Mouse (Mus musculus) splenic B cell, adult 2 months (primary cell): ENCODE data around the gene Jazf1.
A peak's percentile ranks its signal among the peaks of the same experiment; 100 is the strongest.

Experiments used
- DNase-seq: peaks from one replicate; pipeline ENCODE4 v3.0.0-alpha.2; 2011; ENCODE audit warnings: low read depth, low spot score
- H3K27me3 ChIP-seq: 2 replicates; pipeline ENCODE4 v1.6.1; 2012; ENCODE audit warnings: mild to moderate bottlenecking, low read length, moderate library complexity, mixed read lengths; ENCODE audit not compliant: control insufficient read depth, poor library complexity, insufficient read depth, severe bottlenecking
- H3K36me3 ChIP-seq: 2 replicates; pipeline ENCODE4 v1.6.1; 2012; ENCODE audit warnings: mild to moderate bottlenecking, low read length, moderate library complexity, mixed read lengths; ENCODE audit not compliant: control insufficient read depth, poor library complexity, insufficient read depth, severe bottlenecking

Gene Jazf1

GRCm38 (mm10) chr6:52892978-52893377, 175.5 kb downstream of the Jazf1 start:
- no peaks in the 10 kb centered on the region for H3K27me3 ChIP-seq
- no peaks in the 10 kb centered on the region for H3K36me3 ChIP-seq
- DNase-seq: no peak

GRCm38 (mm10) chr6:52887541-52888203, 180.8 kb downstream of the Jazf1 start:
- H3K27me3 ChIP-seq: no peaks in the 10 kb centered on the region
- H3K36me3 ChIP-seq: no peaks in the 10 kb centered on the region
- DNase-seq: no peak

DNA sequence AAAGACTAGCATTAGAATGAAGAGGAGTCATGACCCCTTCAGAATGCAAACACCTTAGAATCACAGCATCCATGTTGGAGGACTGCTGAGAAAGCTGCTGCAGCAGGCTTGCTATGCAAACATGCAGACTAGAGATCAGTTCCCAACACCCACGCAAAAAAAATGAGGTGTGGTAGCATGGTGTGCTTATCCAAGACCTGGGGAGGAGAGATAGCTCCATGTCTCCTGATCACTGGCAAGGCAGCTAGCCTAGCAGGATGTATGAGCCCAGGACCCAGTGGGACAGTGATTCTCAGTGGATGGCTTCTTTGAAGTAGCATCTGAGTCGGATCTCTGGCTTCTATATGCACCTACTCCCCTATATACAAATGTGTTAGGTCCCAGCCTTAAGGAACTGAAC, 184.7 kb downstream of the Jazf1 start:
- H3K36me3 ChIP-seq: no peaks in the 10 kb centered on the region
- DNase-seq: no peak
- H3K27me3 ChIP-seq: no peaks in the 10 kb centered on the region

DNA sequence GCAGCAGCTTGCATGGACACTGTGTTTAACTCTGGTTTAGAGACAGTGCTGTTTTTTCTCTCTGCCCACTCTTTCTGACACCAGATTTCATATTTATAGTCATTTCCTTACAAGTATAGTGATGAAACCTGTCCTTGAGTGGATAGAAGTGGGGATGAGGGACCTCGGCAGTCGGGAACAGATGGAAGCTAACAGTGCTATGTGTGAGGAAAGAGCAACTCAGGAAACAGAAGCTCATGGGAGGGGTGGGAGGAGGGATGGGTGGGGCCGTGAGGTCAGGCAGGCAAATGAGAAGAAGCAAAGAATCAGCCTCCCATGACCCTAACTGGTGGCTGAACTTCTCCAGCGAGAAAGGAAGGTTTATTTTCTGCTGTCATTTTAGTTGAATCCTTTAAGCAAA, 191.3 kb downstream of the Jazf1 start:
- no peaks in the 10 kb centered on the region for H3K27me3 ChIP-seq
- no peaks in the 10 kb centered on the region for H3K36me3 ChIP-seq
- DNase-seq: peak; percentile 49

DNA sequence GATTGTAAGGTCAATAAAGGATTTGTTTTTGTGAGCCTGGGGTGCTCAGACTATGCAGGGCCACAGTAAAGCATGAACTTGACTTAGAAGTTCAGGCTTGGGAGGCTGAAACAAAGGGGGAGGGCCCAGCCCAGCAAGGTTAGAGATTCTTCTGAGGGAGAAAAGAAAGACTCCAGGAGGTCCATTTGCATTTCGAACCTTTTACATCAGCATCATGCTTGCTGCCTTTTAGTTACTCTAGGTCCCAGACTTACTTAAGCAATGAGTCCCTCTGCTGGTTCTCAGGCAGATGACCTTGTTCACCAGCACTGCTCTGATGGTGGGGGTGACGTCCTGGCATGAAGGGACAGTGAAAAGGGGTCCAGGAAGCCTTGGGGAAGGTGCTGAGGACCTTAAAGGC, 197.1 kb downstream of the Jazf1 start:
- no peak for DNase-seq

GRCm38 (mm10) chr6:52869252-52869651, 199.2 kb downstream of the Jazf1 start:
- no peaks in the 10 kb centered on the region for H3K36me3 ChIP-seq
- no peaks in the 10 kb centered on the region for H3K27me3 ChIP-seq
- no peak for DNase-seq

More for the DNA sequence above, 197.1 kb downstream of the Jazf1 start:
- Histone ChIP-seq H3K36me3 (no peaks in the 10 kb centered on the region), H3K27me3 (no peaks in the 10 kb centered on the region)

DNA sequence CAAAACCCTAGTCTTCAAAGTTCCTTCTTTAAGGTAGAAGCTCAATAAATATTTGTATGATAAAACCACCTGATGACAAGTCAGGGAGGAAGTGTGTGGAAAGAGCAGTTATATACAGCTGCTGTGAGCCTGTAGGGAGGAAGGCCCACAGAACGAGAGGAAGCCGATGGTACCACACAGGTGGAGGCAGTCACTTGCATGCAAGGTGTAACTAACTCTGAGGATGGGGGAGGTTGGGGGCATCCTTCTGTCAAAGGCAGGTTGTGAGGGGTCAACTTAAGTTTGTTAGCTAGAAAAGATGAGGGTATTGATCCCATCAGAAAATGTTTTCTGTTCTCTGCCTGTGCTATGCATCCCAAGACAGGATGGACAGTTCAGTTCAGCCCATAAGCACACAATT, 200.1 kb downstream of the Jazf1 start:
- no peak for DNase-seq

DNA sequence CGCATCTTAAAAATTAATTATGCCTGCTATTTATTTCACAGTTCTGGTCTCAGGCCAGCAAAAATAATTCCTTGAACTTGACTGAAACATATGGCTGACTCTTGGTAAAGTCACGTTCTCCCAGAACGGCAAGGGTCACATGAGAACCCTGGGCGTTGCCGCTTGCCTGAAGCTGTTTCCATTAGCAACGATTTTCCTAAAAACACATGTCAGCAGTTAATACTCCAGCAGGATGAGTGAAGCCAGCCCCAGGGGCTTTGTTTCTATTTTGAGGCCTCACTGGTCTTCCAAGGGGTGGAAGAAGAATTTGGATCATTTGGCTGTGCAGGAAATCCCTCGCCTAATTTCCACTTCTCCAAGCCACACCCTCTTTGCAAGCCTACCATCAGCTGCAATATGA, 206.5 kb downstream of the Jazf1 start:
- Histone ChIP-seq H3K36me3 (no peaks in the 10 kb centered on the region), H3K27me3 (no peaks in the 10 kb centered on the region)
- DNase-seq: no peak

More for the DNA sequence above, 200.1 kb downstream of the Jazf1 start:
- no peaks in the 10 kb centered on the region for H3K36me3 ChIP-seq
- no peaks in the 10 kb centered on the region for H3K27me3 ChIP-seq

- DNase-seq: no peak
- no peaks in the 10 kb centered on the region for H3K36me3 ChIP-seq
- H3K27me3 ChIP-seq: no peaks in the 10 kb centered on the region
Observed at GRCm38 (mm10) chr6:52861186-52861820, 207.1 kb downstream of the Jazf1 start.

DNA sequence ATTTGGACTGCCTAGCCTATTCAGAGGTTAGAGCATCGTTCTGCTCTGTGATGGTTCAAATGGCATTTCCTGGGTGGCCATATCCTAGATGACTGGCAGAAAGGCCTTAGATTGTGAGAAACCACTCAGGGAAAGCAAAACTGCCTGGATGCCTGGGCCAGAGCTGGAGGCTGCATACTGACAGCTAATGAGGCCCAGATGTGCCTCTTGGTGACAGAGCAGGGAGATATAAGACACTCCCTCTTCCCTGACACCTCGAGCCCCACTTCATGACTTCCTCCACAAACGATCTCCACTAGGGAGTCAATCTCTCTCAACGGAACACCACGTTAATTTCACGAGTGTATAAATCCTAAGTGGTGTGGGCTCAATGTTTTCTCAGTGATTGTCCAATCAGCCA, 207.7 kb downstream of the Jazf1 start:
- no peak for DNase-seq
- Histone ChIP-seq H3K27me3 (no peaks in the 10 kb centered on the region), H3K36me3 (no peaks in the 10 kb centered on the region)

GRCm38 (mm10) chr6:52858911-52859431, 209.5 kb downstream of the Jazf1 start:
- Histone ChIP-seq H3K27me3 (no peaks in the 10 kb centered on the region), H3K36me3 (no peaks in the 10 kb centered on the region)
- DNase-seq: no peak

DNA sequence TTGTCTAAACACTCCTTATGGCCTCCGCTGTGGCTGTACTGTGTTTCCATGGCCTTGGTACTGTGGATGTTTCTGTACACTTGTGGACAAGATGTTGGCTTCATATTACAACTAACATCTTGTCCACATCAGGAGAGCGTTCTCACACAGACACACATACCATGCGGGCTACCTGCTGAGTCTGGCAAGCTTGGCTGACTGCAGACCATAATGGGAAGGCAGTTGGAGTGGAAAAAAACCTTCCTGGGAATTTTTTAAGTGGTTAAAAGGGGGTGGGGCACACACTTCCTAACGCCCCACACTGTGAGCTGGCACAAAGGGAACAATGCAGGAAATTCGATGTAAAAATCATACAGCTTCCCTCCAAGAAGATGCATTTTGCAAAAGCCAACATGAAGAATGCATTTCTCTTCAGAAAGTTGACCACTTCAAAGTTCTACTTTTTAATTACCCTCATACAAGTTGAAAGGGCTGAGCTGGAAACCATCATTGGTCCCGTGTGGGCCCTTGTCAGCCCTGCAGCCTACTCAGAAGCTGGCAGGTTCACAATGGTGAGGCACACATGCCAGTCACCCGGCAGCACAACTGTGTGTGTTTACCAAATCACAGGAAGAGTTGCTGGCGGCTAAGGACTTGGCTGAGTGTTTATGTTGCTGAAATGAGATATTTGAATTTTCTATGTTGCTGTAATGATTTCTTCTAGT, 215.9 kb downstream of the Jazf1 start:
- no peak for DNase-seq
- H3K36me3 ChIP-seq: no peaks in the 10 kb centered on the region

GRCm38 (mm10) chr6:52851975-52852374, 216.5 kb downstream of the Jazf1 start:
- no peak for DNase-seq
- Histone ChIP-seq H3K36me3 (no peaks in the 10 kb centered on the region), H3K27me3 (no peaks in the 10 kb centered on the region)

More for the DNA sequence above, 215.9 kb downstream of the Jazf1 start:
- H3K27me3 ChIP-seq: no peaks in the 10 kb centered on the region

DNA sequence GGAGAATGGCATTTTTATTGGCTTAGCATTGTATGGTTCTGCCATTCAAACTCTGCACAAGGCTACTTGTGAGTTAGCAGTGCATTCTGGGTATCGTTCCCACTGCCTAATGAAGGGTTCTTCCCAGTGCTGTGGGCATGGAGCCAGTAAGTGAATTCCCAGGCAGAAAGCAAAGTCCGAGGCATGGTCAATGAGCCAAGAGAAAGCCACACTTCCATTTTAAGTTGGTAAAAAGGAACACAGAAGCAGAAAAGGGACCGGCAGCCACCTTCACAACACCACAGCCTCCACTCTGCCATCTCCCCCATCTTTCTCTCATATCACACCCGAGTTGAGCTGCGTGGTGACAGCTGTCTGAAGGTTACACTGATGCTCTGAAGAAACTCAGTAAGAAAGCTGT, 217.4 kb downstream of the Jazf1 start:
- no peaks in the 10 kb centered on the region for H3K27me3 ChIP-seq
- DNase-seq: no peak
- H3K36me3 ChIP-seq: no peaks in the 10 kb centered on the region

DNA sequence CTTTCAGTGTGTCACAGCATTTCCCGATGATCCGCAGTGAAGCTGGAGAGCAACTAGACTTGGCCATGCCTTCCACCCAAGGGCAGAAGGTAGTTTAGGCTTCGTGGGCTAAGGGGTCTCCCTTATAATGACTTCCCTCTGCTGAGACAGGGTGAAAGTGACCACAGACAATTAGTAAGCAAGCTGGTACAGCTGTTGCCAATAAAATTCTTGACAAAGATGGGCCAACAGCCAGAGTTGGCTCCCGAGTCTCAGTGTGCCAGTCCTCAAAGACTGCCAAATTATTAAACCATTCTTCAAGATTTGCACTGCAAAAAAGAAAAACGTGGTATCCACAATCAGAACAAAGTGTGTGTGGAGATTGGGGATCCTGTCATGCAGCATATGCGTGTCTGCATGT, 220.2 kb downstream of the Jazf1 start:
- DNase-seq: no peak
- no peaks in the 10 kb centered on the region for H3K27me3 ChIP-seq
- H3K36me3 ChIP-seq: no peaks in the 10 kb centered on the region
